Mouse (Mus musculus) embryonic facial prominence, embryonic 10.5 days (tissue): ENCODE data around the gene Wdr49. TPM values are rescaled to one million over a fixed set of nuclear protein-coding genes. Genes with fewer than 3 reads are reported as not detected.
"Not testable (repeated sequence)": the region's sequence is repeated elsewhere in the genome, so short reads cannot be mapped to it uniquely, and the experiment has no call there.

Experiments
- DNase-seq: peaks from one replicate; pipeline ENCODE4 v3.0.0-alpha.2; 2017; ENCODE audit warnings: low spot score
- H3K27ac ChIP-seq: fragments of 300-500 bp; sonication (generic); replicated peaks from 2 replicates; pipeline ENCODE4 v1.5.1; 2016; ENCODE audit warnings: mild to moderate bottlenecking
- H3K27me3 ChIP-seq: fragments of 300-500 bp; sonication (generic); replicated peaks from 2 replicates; pipeline ENCODE4 v1.6.1; 2016; ENCODE audit warnings: low read depth, mild to moderate bottlenecking; ENCODE audit not compliant: poor library complexity, severe bottlenecking
- H3K36me3 ChIP-seq: fragments of 300-500 bp; sonication (generic); replicated peaks from 2 replicates; pipeline ENCODE4 v1.6.1; 2016; ENCODE audit warnings: mild to moderate bottlenecking, moderate library complexity
- H3K4me1 ChIP-seq: fragments of 300-500 bp; sonication (generic); 2 replicates; pipeline ENCODE4 v1.6.1; 2016
- H3K4me3 ChIP-seq: fragments of 300-500 bp; sonication (generic); 2 replicates; pipeline ENCODE4 v1.5.1; 2016; ENCODE audit warnings: mild to moderate bottlenecking, moderate library complexity
- H3K9me3 ChIP-seq: fragments of 300-500 bp; sonication (generic); 2 replicates; pipeline ENCODE4 v1.6.1; 2016; ENCODE audit warnings: mild to moderate bottlenecking
- WGBS: fragments of 180-500 bp; shearing (Covaris S2); methylation state at CpG from one replicate; pipeline ENCODE4 v1.1.7; 2016; 5-methylcytosine and 5-hydroxymethylcytosine counted together
- polyA plus RNA-seq: library from polyadenylated mRNA; unstranded; fragments of >200 nt; fragmentation: Nextera tagmentation; extraction: Ambion mirVana; gene quantifications from 2 replicates; pipeline ENCODE4 v1.2.1, GENCODE M21; 2016

Gene Wdr49
- polyA plus RNA-seq, 1 experiment from 2014 or later: not detected

GRCm38 (mm10) chr3:75395121-75395895 is 86.6 kb downstream of the Wdr49 start:
- 73% methylated on average over 7 of the region's 7 CpGs for WGBS
- Histone ChIP-seq H3K9me3 (no peaks in the 10 kb centered on the region), H3K27me3 (no peaks in the 10 kb centered on the region), H3K36me3 (no peaks in the 10 kb centered on the region), H3K4me3 (no peak overlapping the region), H3K27ac (no peak overlapping the region), H3K4me1 (no peaks in the 10 kb centered on the region)
- DNase-seq: no peak

GRCm38 (mm10) chr3:75394487-75394886 is 87.5 kb downstream of the Wdr49 start:
- 78% methylated on average over 3 of the region's 3 CpGs for WGBS
- H3K9me3 ChIP-seq: no peaks in the 10 kb centered on the region
- H3K36me3 ChIP-seq: no peaks in the 10 kb centered on the region
- no peak overlapping the region for H3K4me3 ChIP-seq
- no peak overlapping the region for H3K27ac ChIP-seq
- no peak for DNase-seq
- no peaks in the 10 kb centered on the region for H3K4me1 ChIP-seq
- no peaks in the 10 kb centered on the region for H3K27me3 ChIP-seq

GRCm38 (mm10) chr3:75381776-75382175 is 100.2 kb downstream of the Wdr49 start:
- DNase-seq: no peak
- 77% methylated on average over 2 of the region's 2 CpGs for WGBS
- no peak overlapping the region for H3K4me3 ChIP-seq
- H3K9me3 ChIP-seq: no peaks in the 10 kb centered on the region
- H3K27me3 ChIP-seq: no peaks in the 10 kb centered on the region
- no peaks in the 10 kb centered on the region for H3K36me3 ChIP-seq
- no peak overlapping the region for H3K27ac ChIP-seq
- H3K4me1 ChIP-seq: no peaks in the 10 kb centered on the region

GRCm38 (mm10) chr3:75353972-75354371 is 128.0 kb downstream of the Wdr49 start:
- H3K27ac ChIP-seq: no peak overlapping the region
- no peak for DNase-seq
- H3K27me3 ChIP-seq: no peaks in the 10 kb centered on the region
- H3K4me3 ChIP-seq: no peak overlapping the region
- no peaks in the 10 kb centered on the region for H3K36me3 ChIP-seq
- no peaks in the 10 kb centered on the region for H3K9me3 ChIP-seq
- no peaks in the 10 kb centered on the region for H3K4me1 ChIP-seq

- Histone ChIP-seq H3K36me3 (no peaks in the 10 kb centered on the region), H3K9me3 (no peaks in the 10 kb centered on the region), H3K4me1 (no peaks in the 10 kb centered on the region), H3K27ac (no peak overlapping the region), H3K4me3 (no peak overlapping the region), H3K27me3 (no peaks in the 10 kb centered on the region)
- no peak for DNase-seq
These were observed 144.8 kb downstream of the Wdr49 start for GRCm38 (mm10) chr3:75337196-75337595.

- H3K9me3 ChIP-seq: no peaks in the 10 kb centered on the region
- 82% methylated on average over 4 of the region's 4 CpGs for WGBS
- H3K36me3 ChIP-seq: no peaks in the 10 kb centered on the region
- no peak overlapping the region for H3K27ac ChIP-seq
- H3K27me3 ChIP-seq: no peaks in the 10 kb centered on the region
- H3K4me3 ChIP-seq: no peak overlapping the region
- no peaks in the 10 kb centered on the region for H3K4me1 ChIP-seq
- no peak for DNase-seq
These were observed 161.0 kb downstream of the Wdr49 start for GRCm38 (mm10) chr3:75320999-75321398.

GRCm38 (mm10) chr3:75308861-75309260 is 173.1 kb downstream of the Wdr49 start:
- H3K4me3 ChIP-seq: no peak overlapping the region
- H3K27ac ChIP-seq: no peak overlapping the region
- DNase-seq: no peak
- 93% methylated on average over 4 of the region's 4 CpGs for WGBS
- H3K4me1 ChIP-seq: no peaks in the 10 kb centered on the region
- no peaks in the 10 kb centered on the region for H3K9me3 ChIP-seq
- no peaks in the 10 kb centered on the region for H3K36me3 ChIP-seq
- no peaks in the 10 kb centered on the region for H3K27me3 ChIP-seq

GRCm38 (mm10) chr3:75308228-75308627 is 173.7 kb downstream of the Wdr49 start:
- no peak overlapping the region for H3K27ac ChIP-seq

GRCm38 (mm10) chr3:75305584-75305983 is 176.4 kb downstream of the Wdr49 start:
- H3K27ac ChIP-seq: no peak overlapping the region
- DNase-seq: no peak
- no peaks in the 10 kb centered on the region for H3K27me3 ChIP-seq
- no peaks in the 10 kb centered on the region for H3K4me1 ChIP-seq
- no peaks in the 10 kb centered on the region for H3K36me3 ChIP-seq
- H3K9me3 ChIP-seq: no peaks in the 10 kb centered on the region
- no peak overlapping the region for H3K4me3 ChIP-seq
- WGBS: 93% methylated on average over 3 of the region's 3 CpGs

More at GRCm38 (mm10) chr3:75308228-75308627, 173.7 kb downstream of the Wdr49 start:
- Histone ChIP-seq H3K27me3 (no peaks in the 10 kb centered on the region), H3K9me3 (no peaks in the 10 kb centered on the region), H3K4me3 (no peak overlapping the region), H3K36me3 (no peaks in the 10 kb centered on the region), H3K4me1 (no peaks in the 10 kb centered on the region)
- no peak for DNase-seq
- WGBS: 68% methylated on average over 3 of the region's 3 CpGs

GRCm38 (mm10) chr3:75304621-75305020 is 177.3 kb downstream of the Wdr49 start:
- no peaks in the 10 kb centered on the region for H3K27me3 ChIP-seq
- no peak overlapping the region for H3K4me3 ChIP-seq
- DNase-seq: no peak
- no peaks in the 10 kb centered on the region for H3K9me3 ChIP-seq
- H3K36me3 ChIP-seq: no peaks in the 10 kb centered on the region
- H3K4me1 ChIP-seq: no peaks in the 10 kb centered on the region
- H3K27ac ChIP-seq: no peak overlapping the region
- 93% methylated on average over 5 of the region's 5 CpGs for WGBS

GRCm38 (mm10) chr3:75301072-75301471 is 180.9 kb downstream of the Wdr49 start:
- Histone ChIP-seq H3K36me3 (no peaks in the 10 kb centered on the region), H3K4me3 (no peak overlapping the region), H3K27ac (no peak overlapping the region), H3K27me3 (no peaks in the 10 kb centered on the region), H3K4me1 (no peaks in the 10 kb centered on the region), H3K9me3 (no peaks in the 10 kb centered on the region)
- DNase-seq: no peak
- 93% methylated on average over 2 of the region's 2 CpGs for WGBS

- 89% methylated on average over 1 of the region's 1 CpGs for WGBS
- not testable (repeated sequence) for H3K4me1 ChIP-seq, H3K27me3 ChIP-seq, H3K4me3 ChIP-seq, H3K9me3 ChIP-seq, DNase-seq, H3K36me3 ChIP-seq, H3K27ac ChIP-seq
These were observed 182.5 kb downstream of the Wdr49 start for GRCm38 (mm10) chr3:75299464-75299863.

- Histone ChIP-seq H3K4me1 (no peaks in the 10 kb centered on the region), H3K4me3 (no peak overlapping the region), H3K36me3 (no peaks in the 10 kb centered on the region), H3K27me3 (no peaks in the 10 kb centered on the region), H3K27ac (no peak overlapping the region), H3K9me3 (no peaks in the 10 kb centered on the region)
- WGBS: 60% methylated on average over 3 of the region's 3 CpGs
- no peak for DNase-seq
These were observed 184.2 kb downstream of the Wdr49 start for GRCm38 (mm10) chr3:75297758-75298111.
